Mouse (Mus musculus) heart, adult 2 months (tissue): ENCODE results near the gene Ccdc78. TPM values are rescaled to one million over a fixed set of nuclear protein-coding genes. Genes with fewer than 3 reads are reported as not detected.
"Not testable (repeated sequence)": the region's sequence is repeated elsewhere in the genome, so short reads cannot be mapped to it uniquely, and the experiment has no call there.

ENCODE experiments used
- DNase-seq, 2 experiments: peaks; one replicate each; pipeline ENCODE4 v3.0.0; 2021
- H3K27ac ChIP-seq: fragments of 200-600 bp; 2 replicates; pipeline ENCODE4 v1.8.1; 2022
- H3K27me3 ChIP-seq: fragments of 200-500 bp; 2 replicates; pipeline ENCODE4 v1.6.1; 2012; ENCODE audit warnings: mild to moderate bottlenecking, low read length, inconsistent platforms, mixed read lengths; ENCODE audit not compliant: control insufficient read depth, insufficient read depth
- H3K36me3 ChIP-seq: fragments of 200-500 bp; 2 replicates; pipeline ENCODE4 v1.6.1; 2012; ENCODE audit warnings: low read length, inconsistent platforms; ENCODE audit not compliant: control insufficient read depth, insufficient read depth
- H3K4me1 ChIP-seq: fragments of 200-500 bp; 2 replicates; pipeline ENCODE4 v1.6.1; 2011; ENCODE audit warnings: low read length; ENCODE audit not compliant: control insufficient read depth, insufficient read depth
- H3K4me3 ChIP-seq: fragments of 200-600 bp; 2 replicates; pipeline ENCODE4 v1.8.1; 2022
- H3K79me2 ChIP-seq: fragments of 200-500 bp; replicated peaks from 2 replicates; pipeline ENCODE4 v1.6.1; 2012; ENCODE audit warnings: mild to moderate bottlenecking, inconsistent platforms, low read length, moderate library complexity, mixed read lengths; ENCODE audit not compliant: control insufficient read depth, insufficient read depth
- H3K9ac ChIP-seq: fragments of 200-500 bp; 2 replicates; pipeline ENCODE4 v1.6.1; 2012; ENCODE audit warnings: low read depth, mild to moderate bottlenecking, control low read depth, inconsistent platforms, low read length, mixed read lengths
- CTCF ChIP-seq: fragments of 200-600 bp; IDR thresholded peaks from 2 replicates; pipeline ENCODE4 v1.8.1; 2022; ENCODE audit warnings: antibody characterized with exemption, mild to moderate bottlenecking, moderate library complexity
- EP300 ChIP-seq: fragments of 200-500 bp; IDR thresholded peaks from 2 replicates; pipeline ENCODE4 v1.6.1; 2011; ENCODE audit warnings: low read depth, low read length, control low read depth; ENCODE audit not compliant: insufficient read depth
- POLR2A ChIP-seq: fragments of 200-500 bp; IDR thresholded peaks from 2 replicates; pipeline ENCODE4 v1.6.1; 2011; ENCODE audit warnings: mild to moderate bottlenecking, low read depth, low read length, control low read depth; ENCODE audit not compliant: insufficient read depth
- WGBS: fragments of 180-500 bp; shearing (Covaris S2); methylation state at CpG from one replicate; pipeline ENCODE4 v1.1.7; 2018; 5-methylcytosine and 5-hydroxymethylcytosine counted together
- intact Hi-C: fragments of 180-260 bp; cut with DNase I; formaldehyde crosslinking; loops from one replicate; pipeline ENCODE4 v1.15.1; 2025
- long read RNA-seq: library from polyadenylated mRNA; stranded (forward); transcript quantifications from one replicate; pipeline ENCODE4 v2.0.0, GENCODE M21; 2021
- polyA plus RNA-seq: library from polyadenylated mRNA; depleted of rRNA; stranded (reverse); fragments of >200 nt; gene quantifications from 2 replicates; pipeline ENCODE4 v1.2.3, GENCODE M21; 2012; rRNA removed
- total RNA-seq, 2 experiments: library from RNA; stranded (reverse); gene quantifications; 2 replicates each; pipeline ENCODE4 v1.2.3; 2021

The Ccdc78 gene
- total RNA-seq = not detected
- polyA plus RNA-seq = 1.1 TPM in 1 of 2 replicates, not detected in the other
- long read RNA-seq = 0 reads

DNA sequence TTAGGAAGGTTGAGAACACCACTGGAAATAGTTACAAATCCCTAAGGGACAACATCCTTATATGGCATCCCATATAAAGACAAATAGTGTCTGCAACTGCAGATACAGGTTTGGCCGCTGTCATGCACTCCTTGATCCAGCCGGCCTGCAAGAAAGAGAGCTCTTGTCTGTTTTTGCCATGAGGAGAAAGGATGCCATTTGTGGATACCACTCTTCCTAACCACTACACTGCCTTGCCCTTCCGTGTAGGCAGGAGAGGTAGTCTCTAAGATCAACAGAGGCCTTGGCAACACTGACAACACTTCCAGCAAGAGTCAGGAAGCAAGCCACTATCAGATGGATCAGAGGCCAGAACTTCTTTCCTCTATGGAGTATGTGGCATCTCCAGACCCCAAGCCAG is at the start of gene Ccdc78:
Gene Ccdc78 (plus strand): TSS at position 301 of the 400 bp plus-strand sequence.
- 48% methylated on average over 3 of the region's 3 CpGs for WGBS
- H3K4me1 ChIP-seq = peaks cover 2% of the 10 kb centered on the region
- peak within 1 kb of the TSS; percentile 85 for H3K27ac ChIP-seq
- TF ChIP-seq CTCF (no peak), EP300 (no peak), POLR2A (no peak)
- peak within 1 kb of the TSS; percentile 91 for H3K4me3 ChIP-seq
- peak in 1 of 2 experiments; percentile 14 for DNase-seq
- peak within 1 kb of the TSS; percentile 37; the same call in 1 of the 2 replicates for H3K9ac ChIP-seq
- H3K36me3 ChIP-seq = no peaks in the 10 kb centered on the region
- intact Hi-C loops = no loop called here
- no peaks in the 10 kb centered on the region for H3K79me2 ChIP-seq
- H3K27me3 ChIP-seq = no peaks in the 10 kb centered on the region

GRCm38 (mm10) chr17:25738861-25739260 is 47.5 kb upstream of the Ccdc78 start:
- intact Hi-C loops = no loop called here
- TF ChIP-seq EP300 (no peak), POLR2A (no peak), CTCF (no peak)
- Histone ChIP-seq H3K4me1 (no peaks in the 10 kb centered on the region), H3K36me3 (no peaks in the 10 kb centered on the region), H3K79me2 (no peaks in the 10 kb centered on the region), H3K27me3 (no peaks in the 10 kb centered on the region), H3K27ac (no peak overlapping the region), H3K9ac (no peak overlapping the region), H3K4me3 (no peak overlapping the region)
- 66% methylated on average over 7 of the region's 7 CpGs for WGBS
- DNase-seq = no peak

GRCm38 (mm10) chr17:25741471-25741870 is 44.9 kb upstream of the Ccdc78 start:
- H3K36me3 ChIP-seq, H3K9ac ChIP-seq, H3K27ac ChIP-seq, H3K79me2 ChIP-seq, intact Hi-C loops, H3K4me3 ChIP-seq, DNase-seq, H3K4me1 ChIP-seq, H3K27me3 ChIP-seq: not testable (repeated sequence)
- WGBS = 60% methylated on average over 12 of the region's 12 CpGs

- Histone ChIP-seq H3K27ac (no peak overlapping the region), H3K4me3 (no peak overlapping the region), H3K27me3 (no peaks in the 10 kb centered on the region), H3K36me3 (no peaks in the 10 kb centered on the region), H3K4me1 (no peaks in the 10 kb centered on the region), H3K79me2 (no peaks in the 10 kb centered on the region), H3K9ac (no peak overlapping the region)
- TF ChIP-seq CTCF = no peak
- no peak for TF ChIP-seq POLR2A
- no peak for TF ChIP-seq EP300
- DNase-seq = no peak
- intact Hi-C loops = no loop called here
- 77% methylated on average over 9 of the region's 9 CpGs for WGBS
These were observed 42.5 kb upstream of the Ccdc78 start for GRCm38 (mm10) chr17:25743831-25744230.

DNA sequence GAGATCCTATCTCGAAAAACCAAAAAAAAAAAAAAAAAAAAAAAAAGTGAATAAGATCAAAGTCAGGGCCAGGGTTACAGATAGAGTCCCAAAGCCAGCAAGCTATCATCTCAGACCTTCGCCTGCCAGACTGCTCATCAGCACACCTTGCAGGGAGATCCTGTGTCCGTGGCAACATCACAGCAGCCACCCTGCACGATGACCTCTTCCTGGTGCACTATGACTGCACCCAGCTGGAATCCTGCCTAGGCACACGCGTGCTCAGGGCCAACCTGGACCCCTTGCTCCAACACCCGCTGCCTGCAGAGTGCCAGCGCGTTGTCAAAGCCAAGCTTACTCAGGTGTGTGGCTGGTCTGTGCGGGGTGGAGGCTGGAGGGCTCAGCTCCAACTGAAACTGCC is 42.1 kb upstream of the Ccdc78 start:
- intact Hi-C loops = no loop called here
- DNase-seq = no peak
- TF ChIP-seq POLR2A (no peak), CTCF (no peak), EP300 (no peak)
- Histone ChIP-seq H3K4me3 (no peak overlapping the region), H3K9ac (no peak overlapping the region), H3K79me2 (no peaks in the 10 kb centered on the region), H3K36me3 (no peaks in the 10 kb centered on the region), H3K4me1 (no peaks in the 10 kb centered on the region), H3K27ac (no peak overlapping the region), H3K27me3 (no peaks in the 10 kb centered on the region)
- 70% methylated on average over 10 of the region's 10 CpGs for WGBS

- TF ChIP-seq CTCF = no peak
- H3K27ac ChIP-seq = no peak overlapping the region
- H3K9ac ChIP-seq = no peak overlapping the region
- intact Hi-C loops = no loop called here
- WGBS = 78% methylated on average over 4 of the region's 4 CpGs
- no peaks in the 10 kb centered on the region for H3K4me1 ChIP-seq
- H3K27me3 ChIP-seq = no peaks in the 10 kb centered on the region
- H3K36me3 ChIP-seq = no peaks in the 10 kb centered on the region
- DNase-seq = no peak
- no peak overlapping the region for H3K4me3 ChIP-seq
- no peaks in the 10 kb centered on the region for H3K79me2 ChIP-seq
These were observed 38.1 kb upstream of the Ccdc78 start for GRCm38 (mm10) chr17:25748238-25748637.
